Mouse (Mus musculus): ENCODE data around the gene Naa80.

DNA sequence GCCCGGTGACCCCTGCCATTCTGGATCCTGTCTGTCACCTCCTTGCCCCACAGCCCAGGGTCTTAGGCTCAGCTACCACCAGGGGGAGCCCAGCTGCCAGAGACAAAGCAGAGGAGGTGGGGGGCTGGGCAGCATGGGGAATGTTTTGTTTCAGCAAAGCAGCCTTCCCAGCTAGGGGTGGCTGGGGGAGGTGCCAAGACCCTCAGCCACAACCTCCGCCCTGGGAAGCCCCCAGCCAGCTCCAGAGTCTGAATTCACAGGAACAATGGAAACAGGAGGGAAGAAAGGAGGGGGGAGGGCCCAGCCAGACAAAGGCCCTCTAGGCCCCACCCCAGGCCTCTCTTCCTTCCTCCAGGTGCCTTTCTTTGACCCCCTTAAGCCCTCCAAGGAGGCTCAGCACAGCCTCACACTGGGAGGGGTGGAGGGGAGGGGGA lies 48.2 kb downstream of the Naa80 start:
- no peak for TF ChIP-seq POLR2A (IDR thresholded peaks at IDR 0.05; ENCODE audit: insufficient read depth, low read length)
- TF ChIP-seq CTCF (IDR thresholded peaks at IDR 0.05; ENCODE audit: low read depth, low read length): peak; percentile 88
